Mouse (Mus musculus): ENCODE data around the gene Nectin1. TPM values are rescaled to one million over a fixed set of nuclear protein-coding genes. Genes with fewer than 3 reads are reported as not detected.

The Nectin1 gene
- polyA plus RNA-seq (2014; fragmentation: Nextera tagmentation; extraction: Ambion mirVana): 9.0 and 10.1 TPM in 2 replicates

- peak; percentile 95 for DNase-seq (ENCODE audit: low spot score)
- ATAC-seq (ENCODE audit: low read depth): peak; percentile 91
- WGBS: 0% methylated on average over 20 of the region's 51 CpGs
These were observed at the start of gene Nectin1 for GRCm38 (mm10) chr9:43743647-43744137. Gene Nectin1 (plus strand): TSS chr9:43743984.

GRCm38 (mm10) chr9:43698080-43698712, 45.6 kb upstream of the Nectin1 start:
- Histone ChIP-seq H3K4me1 (ENCODE audit: control insufficient read depth, insufficient read depth, low read length) (no peaks in the 10 kb centered on the region), H3K4me2 (ENCODE audit: low read depth, low read length) (no peak overlapping the region), H3K27ac (replicated peaks; ENCODE audit: low read depth, low read length) (no peak overlapping the region), H3K9me3 (ENCODE audit: control insufficient read depth, low read length) (no peaks in the 10 kb centered on the region), H3K9ac (ENCODE audit: low read depth, low read length) (no peak overlapping the region), H3K27me3 (replicated peaks; ENCODE audit: control insufficient read depth, insufficient read depth, low read length) (no peaks in the 10 kb centered on the region), H3K36me3 (ENCODE audit: control insufficient read depth, insufficient read depth, low read length) (no peaks in the 10 kb centered on the region), H3K4me3 (ENCODE audit: low read depth, low read length) (no peak overlapping the region)
- peak; percentile 91 for DNase-seq (ENCODE audit: low spot score)
- WGBS: 9% methylated on average over 8 of the region's 8 CpGs
- peak; percentile 66; the same call in 1 of the 2 replicates for ATAC-seq (ENCODE audit: low read depth)

More at GRCm38 (mm10) chr9:43743647-43744137, at the start of gene Nectin1:
- Histone ChIP-seq H3K27me3 (replicated peaks; ENCODE audit: control insufficient read depth, insufficient read depth, low read length) (no peaks in the 10 kb centered on the region), H3K9ac (ENCODE audit: low read depth, low read length) (peak within 1 kb of the TSS; percentile 95), H3K36me3 (ENCODE audit: control insufficient read depth, insufficient read depth, low read length) (no peaks in the 10 kb centered on the region), H3K4me3 (ENCODE audit: low read depth, low read length) (peak within 1 kb of the TSS; percentile 85), H3K27ac (replicated peaks; ENCODE audit: low read depth, low read length) (peak within 1 kb of the TSS; percentile 95), H3K4me1 (ENCODE audit: control insufficient read depth, insufficient read depth, low read length) (peaks cover 28% of the 10 kb centered on the region), H3K4me2 (ENCODE audit: low read depth, low read length) (peak within 1 kb of the TSS; percentile 95), H3K9me3 (ENCODE audit: control insufficient read depth, low read length) (no peaks in the 10 kb centered on the region)

DNA sequence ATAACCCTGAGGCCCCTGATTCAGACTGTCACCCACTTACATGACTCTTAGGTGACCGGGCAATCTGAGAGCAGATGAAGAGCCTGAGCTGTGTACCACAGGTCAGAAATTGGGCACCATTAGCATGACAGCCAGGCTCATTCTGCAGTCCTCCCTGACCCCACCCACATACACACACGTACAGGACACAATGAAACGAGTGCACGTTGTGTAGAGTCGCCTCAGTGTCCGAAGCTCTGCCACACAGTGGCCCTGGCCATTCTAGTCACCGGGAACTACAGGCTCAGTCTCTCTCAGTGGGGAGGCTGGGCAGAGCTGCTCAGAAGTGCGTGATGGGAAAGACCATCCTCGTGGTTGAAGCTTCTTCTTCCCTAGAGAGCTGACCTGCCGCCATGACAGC, 44.9 kb upstream of the Nectin1 start:
- Histone ChIP-seq H3K9ac (ENCODE audit: low read depth, low read length) (no peak overlapping the region), H3K4me1 (ENCODE audit: control insufficient read depth, insufficient read depth, low read length) (no peaks in the 10 kb centered on the region), H3K27me3 (replicated peaks; ENCODE audit: control insufficient read depth, insufficient read depth, low read length) (no peaks in the 10 kb centered on the region), H3K9me3 (ENCODE audit: control insufficient read depth, low read length) (no peaks in the 10 kb centered on the region), H3K4me3 (ENCODE audit: low read depth, low read length) (no peak overlapping the region), H3K36me3 (ENCODE audit: control insufficient read depth, insufficient read depth, low read length) (no peaks in the 10 kb centered on the region), H3K4me2 (ENCODE audit: low read depth, low read length) (no peak overlapping the region), H3K27ac (replicated peaks; ENCODE audit: low read depth, low read length) (no peak overlapping the region)
- DNase-seq (ENCODE audit: low spot score): no peak
- WGBS: 80% methylated on average over 10 of the region's 10 CpGs
- no peak for ATAC-seq (ENCODE audit: low read depth)

DNA sequence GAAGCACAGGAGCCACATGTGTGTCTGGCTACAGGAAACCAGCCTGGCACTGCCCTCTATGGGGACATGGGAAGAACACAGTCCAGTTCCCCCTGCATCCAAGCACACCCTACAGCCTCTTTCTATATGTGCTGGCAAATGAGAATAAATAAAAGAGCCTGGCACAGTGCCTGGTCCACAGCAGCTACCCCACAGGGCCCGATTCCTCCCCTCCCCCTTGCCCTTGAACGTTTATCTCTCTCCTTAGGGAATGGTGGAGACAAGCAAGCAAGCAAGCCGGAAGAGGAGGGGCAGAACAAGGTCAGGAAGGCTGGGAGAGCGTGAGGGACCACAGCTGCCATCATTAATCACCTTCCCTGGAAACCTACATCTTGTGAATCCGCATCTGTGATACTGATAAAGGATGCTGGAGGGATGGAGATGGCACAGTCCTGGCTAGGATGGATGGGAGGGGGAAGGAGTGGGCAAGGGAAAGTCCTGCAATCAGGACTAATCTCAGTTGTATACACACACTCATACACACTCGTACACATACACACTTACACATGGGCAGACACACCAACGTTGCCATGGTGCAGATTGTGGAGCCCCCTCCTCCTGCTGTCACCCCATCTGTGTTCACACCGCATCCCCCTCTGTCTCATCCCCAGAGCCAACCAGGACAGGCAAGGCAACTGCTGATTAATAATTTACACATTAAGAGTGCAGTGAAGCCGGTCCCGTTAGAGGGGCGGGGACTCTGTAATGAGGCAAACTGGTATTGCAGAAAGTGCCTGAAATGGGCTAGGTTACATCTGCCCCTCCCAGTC, 44.2 kb upstream of the Nectin1 start:
- no peaks in the 10 kb centered on the region for H3K9me3 ChIP-seq (ENCODE audit: control insufficient read depth, low read length)
- peak; percentile 16 for DNase-seq (ENCODE audit: low spot score)
- H3K27ac ChIP-seq (replicated peaks; ENCODE audit: low read depth, low read length): no peak overlapping the region
- H3K27me3 ChIP-seq (replicated peaks; ENCODE audit: control insufficient read depth, insufficient read depth, low read length): no peaks in the 10 kb centered on the region
- H3K36me3 ChIP-seq (ENCODE audit: control insufficient read depth, insufficient read depth, low read length): no peaks in the 10 kb centered on the region
- WGBS: 68% methylated on average over 11 of the region's 11 CpGs
- no peak overlapping the region for H3K4me2 ChIP-seq (ENCODE audit: low read depth, low read length)
- no peak overlapping the region for H3K4me3 ChIP-seq (ENCODE audit: low read depth, low read length)
- no peaks in the 10 kb centered on the region for H3K4me1 ChIP-seq (ENCODE audit: control insufficient read depth, insufficient read depth, low read length)
- no peak overlapping the region for H3K9ac ChIP-seq (ENCODE audit: low read depth, low read length)
- ATAC-seq (ENCODE audit: low read depth): peak; percentile 62; the same call in 1 of the 2 replicates

- Histone ChIP-seq H3K4me1 (ENCODE audit: control insufficient read depth, insufficient read depth, low read length) (no peaks in the 10 kb centered on the region), H3K9me3 (ENCODE audit: control insufficient read depth, low read length) (no peaks in the 10 kb centered on the region), H3K27me3 (replicated peaks; ENCODE audit: control insufficient read depth, insufficient read depth, low read length) (no peaks in the 10 kb centered on the region), H3K4me2 (ENCODE audit: low read depth, low read length) (no peak overlapping the region), H3K4me3 (ENCODE audit: low read depth, low read length) (no peak overlapping the region), H3K36me3 (ENCODE audit: control insufficient read depth, insufficient read depth, low read length) (no peaks in the 10 kb centered on the region), H3K9ac (ENCODE audit: low read depth, low read length) (no peak overlapping the region), H3K27ac (replicated peaks; ENCODE audit: low read depth, low read length) (no peak overlapping the region)
- WGBS: 53% methylated on average over 3 of the region's 3 CpGs
- ATAC-seq (ENCODE audit: low read depth): peak; percentile 53; the same call in 1 of the 2 replicates
- peak; percentile 36 for DNase-seq (ENCODE audit: low spot score)
These were observed 43.6 kb upstream of the Nectin1 start for GRCm38 (mm10) chr9:43700226-43700579.

DNA sequence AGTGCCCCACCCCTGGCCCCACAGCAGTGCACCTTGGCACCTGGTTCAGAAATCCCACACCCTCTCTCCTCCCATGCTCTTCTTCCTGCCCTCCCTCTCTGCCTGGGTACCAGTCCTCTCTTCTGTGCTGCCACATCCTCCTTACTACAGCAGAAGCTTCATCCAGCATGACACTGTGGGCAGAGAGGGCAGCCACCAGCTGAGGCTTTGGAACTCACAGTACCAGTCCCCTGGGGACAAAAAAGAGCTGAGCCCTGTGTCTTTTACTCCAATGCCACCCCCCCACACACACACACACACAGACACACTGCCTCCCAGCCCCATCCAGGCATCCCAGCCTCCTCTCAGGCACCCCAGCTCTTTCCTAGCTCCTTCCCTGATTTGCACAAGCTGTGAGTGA, 42.0 kb upstream of the Nectin1 start:
- H3K4me2 ChIP-seq (ENCODE audit: low read depth, low read length): no peak overlapping the region
- no peak overlapping the region for H3K4me3 ChIP-seq (ENCODE audit: low read depth, low read length)
- no peaks in the 10 kb centered on the region for H3K4me1 ChIP-seq (ENCODE audit: control insufficient read depth, insufficient read depth, low read length)
- H3K9me3 ChIP-seq (ENCODE audit: control insufficient read depth, low read length): no peaks in the 10 kb centered on the region
- no peak overlapping the region for H3K27ac ChIP-seq (replicated peaks; ENCODE audit: low read depth, low read length)
- no peak overlapping the region for H3K9ac ChIP-seq (ENCODE audit: low read depth, low read length)
- DNase-seq (ENCODE audit: low spot score) (no peak), ATAC-seq (ENCODE audit: low read depth) (no peak)
- no peaks in the 10 kb centered on the region for H3K36me3 ChIP-seq (ENCODE audit: control insufficient read depth, insufficient read depth, low read length)
- H3K27me3 ChIP-seq (replicated peaks; ENCODE audit: control insufficient read depth, insufficient read depth, low read length): no peaks in the 10 kb centered on the region

GRCm38 (mm10) chr9:43707571-43707970, 36.2 kb upstream of the Nectin1 start:
- WGBS: 75% methylated on average over 4 of the region's 4 CpGs

GRCm38 (mm10) chr9:43708715-43709114, 35.1 kb upstream of the Nectin1 start:
- ATAC-seq (ENCODE audit: low read depth) (no peak), DNase-seq (ENCODE audit: low spot score) (no peak)
- Histone ChIP-seq H3K36me3 (ENCODE audit: control insufficient read depth, insufficient read depth, low read length) (no peaks in the 10 kb centered on the region), H3K4me2 (ENCODE audit: low read depth, low read length) (no peak overlapping the region), H3K4me1 (ENCODE audit: control insufficient read depth, insufficient read depth, low read length) (no peaks in the 10 kb centered on the region), H3K4me3 (ENCODE audit: low read depth, low read length) (no peak overlapping the region), H3K27ac (replicated peaks; ENCODE audit: low read depth, low read length) (no peak overlapping the region), H3K27me3 (replicated peaks; ENCODE audit: control insufficient read depth, insufficient read depth, low read length) (no peaks in the 10 kb centered on the region), H3K9ac (ENCODE audit: low read depth, low read length) (no peak overlapping the region), H3K9me3 (ENCODE audit: control insufficient read depth, low read length) (no peaks in the 10 kb centered on the region)
- 82% methylated on average over 2 of the region's 2 CpGs for WGBS

More at GRCm38 (mm10) chr9:43707571-43707970, 36.2 kb upstream of the Nectin1 start:
- Histone ChIP-seq H3K4me3 (ENCODE audit: low read depth, low read length) (no peak overlapping the region), H3K27me3 (replicated peaks; ENCODE audit: control insufficient read depth, insufficient read depth, low read length) (no peaks in the 10 kb centered on the region), H3K4me1 (ENCODE audit: control insufficient read depth, insufficient read depth, low read length) (no peaks in the 10 kb centered on the region), H3K36me3 (ENCODE audit: control insufficient read depth, insufficient read depth, low read length) (no peaks in the 10 kb centered on the region), H3K9ac (ENCODE audit: low read depth, low read length) (no peak overlapping the region), H3K27ac (replicated peaks; ENCODE audit: low read depth, low read length) (no peak overlapping the region), H3K9me3 (ENCODE audit: control insufficient read depth, low read length) (no peaks in the 10 kb centered on the region), H3K4me2 (ENCODE audit: low read depth, low read length) (no peak overlapping the region)
- DNase-seq (ENCODE audit: low spot score): no peak
- ATAC-seq (ENCODE audit: low read depth): no peak

All from embryonic facial prominence, embryonic 14.5 days (tissue).